Comparison of ENCODE assay signal across 23 mouse cellular contexts in genomic region chr1:155493799-155494198, GRCm38 (mm10).
DNase-seq lines count a peak whose midpoint lies in the region; ATAC-seq and TF ChIP-seq lines count a peak whose summit lies in the region.
"Had no signal": no experiment of that assay in that cellular context is flagged by ENCODE, and none has a peak within 500 bp of the region (broad histone marks: within the 10 kb centered on the region; RNA-seq: fewer than 3 reads in every experiment).

No protein-coding gene starts in this region.

- no peaks in the 10 kb centered on the region for H3K27me3 ChIP-seq in heart, postnatal 0 days (ENCODE audit: control insufficient read depth, insufficient read depth, low read length)
- no peaks in the 10 kb centered on the region for H3K27me3 ChIP-seq in myocyte (ENCODE audit: control insufficient read depth, insufficient read depth, insufficient read length)
- H3K27me3 ChIP-seq: heart, embryonic 15.5 days; Patski had no signal

- H3K9ac ChIP-seq in heart, postnatal 0 days (replicated peaks; ENCODE audit: low read depth, low read length) = no peak overlapping the region
- H3K9ac ChIP-seq: heart, embryonic 15.5 days; hindbrain, embryonic 14.5 days had no signal

- DNase-seq in gastrocnemius, adult 2 months = no peak
- no peak for DNase-seq in gastrocnemius, postnatal 25 days
- no peak for DNase-seq in heart, postnatal 0 days (ENCODE audit: low spot score)
- DNase-seq in heart, postnatal 14 days = no peak
- no peak for DNase-seq in thymus, postnatal 36 days
- DNase-seq: adrenal gland, postnatal 14 days; cerebellum, adult 18-20 months; cerebellum, adult 9-11 months; cerebellum, postnatal 36 days; gastrocnemius, postnatal 14 days had no signal

- no peaks in the 10 kb centered on the region for H3K79me2 ChIP-seq in myocyte (ENCODE audit: control insufficient read depth, insufficient read depth)

- H3ac ChIP-seq in myocyte (ENCODE audit: control insufficient read depth, insufficient read length) = no peak overlapping the region

- TF ChIP-seq POLR2A in bone marrow macrophage, adult 2 months (IDR thresholded peaks at IDR 0.05; ENCODE audit: borderline replicate concordance, low read depth, low read length) = no peak
- no peak for TF ChIP-seq POLR2A in myocyte (IDR thresholded peaks at IDR 0.05; ENCODE audit: insufficient read length, low read depth)

- H3K4me1 ChIP-seq in heart, postnatal 0 days (ENCODE audit: control insufficient read depth, insufficient read depth) = peaks cover 26% of the 10 kb centered on the region
- H3K4me1 ChIP-seq in bone marrow macrophage, adult 2 months (ENCODE audit: control insufficient read depth, insufficient read depth, low read length) = peaks cover 18% of the 10 kb centered on the region

- peak overlapping the region; percentile 21 for H3K27ac ChIP-seq in gastrocnemius, adult 2 months
- H3K27ac ChIP-seq in heart, postnatal 0 days (ENCODE audit: low read depth) = peak overlapping the region; percentile 32; the same call in 1 of the 2 replicates
- peak overlapping the region; percentile 29 for H3K27ac ChIP-seq in bone marrow macrophage, adult 2 months (ENCODE audit: insufficient read depth, low read depth, low read length)
- H3K27ac ChIP-seq: embryonic facial prominence, embryonic 10.5 days; forebrain, embryonic 10.5 days; heart, embryonic 15.5 days; hindbrain, embryonic 10.5 days; hindbrain, embryonic 14.5 days had no signal

- no peak overlapping the region for H3K4me2 ChIP-seq in heart, postnatal 0 days (ENCODE audit: low read depth, low read length)
- H3K4me2 ChIP-seq in myocyte (ENCODE audit: low read depth) = peak overlapping the region; percentile 34
- H3K4me2 ChIP-seq: heart, embryonic 11.5 days; heart, embryonic 15.5 days; hindbrain, embryonic 14.5 days had no signal

- no peak for ATAC-seq in heart, postnatal 0 days (ENCODE audit: insufficient read depth, low read depth)
- ATAC-seq: activated CD4-positive, CD25-positive, alpha-beta regulatory T cell, adult 4 months; forebrain, embryonic 14.5 days; intestine, postnatal 0 days; Patski had no signal

- TF ChIP-seq CTCF in gastrocnemius, adult 2 months (IDR thresholded peaks at IDR 0.05) = no peak
- TF ChIP-seq CTCF in heart, postnatal 0 days (IDR thresholded peaks at IDR 0.05; ENCODE audit: low read depth) = no peak
- TF ChIP-seq CTCF in bone marrow macrophage, adult 2 months (IDR thresholded peaks at IDR 0.05; ENCODE audit: low read depth, low read length) = no peak

- no peak overlapping the region for H3K4me3 ChIP-seq in gastrocnemius, adult 2 months
- no peak overlapping the region for H3K4me3 ChIP-seq in heart, postnatal 0 days (ENCODE audit: low read depth, low read length)
- H3K4me3 ChIP-seq in bone marrow macrophage, adult 2 months (ENCODE audit: insufficient read depth, low read length) = no peak overlapping the region
- no peak overlapping the region for H3K4me3 ChIP-seq in myocyte
- H3K4me3 ChIP-seq: embryonic facial prominence, embryonic 10.5 days; erythroblast, embryonic 14.5 days; forebrain, embryonic 10.5 days; heart, embryonic 15.5 days; hindbrain, embryonic 10.5 days had no signal

- H3K36me3 ChIP-seq in heart, postnatal 0 days (replicated peaks; ENCODE audit: control insufficient read depth, insufficient read depth, low read length) = no peaks in the 10 kb centered on the region
- H3K36me3 ChIP-seq in myocyte (ENCODE audit: control insufficient read depth, insufficient read depth) = no peaks in the 10 kb centered on the region
- H3K36me3 ChIP-seq: embryonic facial prominence, embryonic 10.5 days; forebrain, embryonic 10.5 days; heart, embryonic 15.5 days; hindbrain, embryonic 10.5 days had no signal

- TF ChIP-seq EP300 in heart, postnatal 0 days (IDR thresholded peaks at IDR 0.05; ENCODE audit: low read depth) = no peak

- H3K9me3 ChIP-seq in heart, postnatal 0 days (replicated peaks; ENCODE audit: control insufficient read depth, low read length) = no peaks in the 10 kb centered on the region
- H3K9me3 ChIP-seq: embryonic facial prominence, embryonic 10.5 days; forebrain, embryonic 10.5 days; heart, embryonic 15.5 days; hindbrain, embryonic 10.5 days had no signal

- WGBS in heart, postnatal 0 days = 65% methylated on average over 4 of the region's 4 CpGs

- intact Hi-C loops in gastrocnemius, adult 2 months (cut with DNase I) = no loop called here
- intact Hi-C loops in heart, postnatal 14 days (cut with DNase I) = loop anchor here (5.0 kb wide), 1 partner anchor 76 kb away; the partner anchor contains the start of gene Xpr1

TF ChIP-seq in myocyte, 11 proteins besides CTCF, POLR2A, EP300 and RAD21:
- TF ChIP-seq E2F4 (IDR thresholded peaks at IDR 0.05; ENCODE audit: insufficient read depth) (no peak), SRF (IDR thresholded peaks at IDR 0.05; ENCODE audit: control insufficient read depth, insufficient read length, low read depth) (no peak), MYOD1 (IDR thresholded peaks at IDR 0.05; ENCODE audit: control insufficient read depth in 1 of 3, insufficient read length in 2 of 3, low read depth in 2 of 3) (no peak), MAX (IDR thresholded peaks at IDR 0.05; ENCODE audit: low read depth) (no peak), TCF12 (IDR thresholded peaks at IDR 0.05; ENCODE audit: insufficient read depth, poor library complexity, severe bottlenecking) (no peak), TCF3 (IDR thresholded peaks at IDR 0.05; ENCODE audit: insufficient read length, low read depth) (no peak), REST (IDR thresholded peaks at IDR 0.05; ENCODE audit: insufficient read depth, insufficient read length) (no peak), MYOG (IDR thresholded peaks at IDR 0.05; ENCODE audit: control insufficient read depth in 1 of 3, insufficient read depth in 1 of 3, insufficient read length in 2 of 3, low read depth in 2 of 3) (no peak), POLR2AphosphoS2 (IDR thresholded peaks at IDR 0.05; ENCODE audit: insufficient read length, low read depth) (no peak), CEBPB (IDR thresholded peaks at IDR 0.05; ENCODE audit: insufficient read depth, poor library complexity, severe bottlenecking) (no peak), USF1 (IDR thresholded peaks at IDR 0.05; ENCODE audit: low read depth) (no peak)
